Mouse (Mus musculus) midbrain, embryonic 11.5 days (tissue): ENCODE data around the gene Larp6. TPM values are rescaled to one million over a fixed set of nuclear protein-coding genes. Genes with fewer than 3 reads are reported as not detected.

Experiments used
- ATAC-seq: fragments of 200-750 bp; cut with Nextera tagmentation; 2 replicates; pipeline ENCODE4 v1.8.0; 2017; ENCODE audit warnings: moderate TSS enrichment, moderate library complexity; ENCODE audit not compliant: low FRiP score
- DNase-seq: peaks from one replicate; pipeline ENCODE4 v3.0.0; 2015; ENCODE audit warnings: low spot score; ENCODE audit errors: missing footprints
- H3K27ac ChIP-seq: fragments of 300-500 bp; sonication (generic); 2 replicates; pipeline ENCODE4 v1.5.1; 2014; ENCODE audit warnings: low read depth, low read length
- H3K27me3 ChIP-seq: fragments of 300-500 bp; sonication (generic); 2 replicates; pipeline ENCODE4 v1.6.1; 2014; ENCODE audit warnings: mild to moderate bottlenecking, low read length, moderate library complexity, mixed read lengths; ENCODE audit not compliant: control insufficient read depth, insufficient read depth
- H3K36me3 ChIP-seq: fragments of 300-500 bp; sonication (generic); 2 replicates; pipeline ENCODE4 v1.6.1; 2014; ENCODE audit warnings: mild to moderate bottlenecking, low read length, moderate library complexity, mixed read lengths; ENCODE audit not compliant: control insufficient read depth, insufficient read depth
- H3K4me1 ChIP-seq: fragments of 300-500 bp; sonication (generic); 2 replicates; pipeline ENCODE4 v1.6.1; 2014; ENCODE audit warnings: low read length; ENCODE audit not compliant: control insufficient read depth, insufficient read depth
- H3K4me2 ChIP-seq: fragments of 300-500 bp; sonication (generic); 2 replicates; pipeline ENCODE4 v1.6.1; 2014; ENCODE audit warnings: mild to moderate bottlenecking, moderate library complexity
- H3K4me3 ChIP-seq: fragments of 300-500 bp; sonication (generic); 2 replicates; pipeline ENCODE4 v1.5.1; 2014; ENCODE audit warnings: low read depth, low read length
- H3K9ac ChIP-seq: fragments of 300-500 bp; sonication (generic); 2 replicates; pipeline ENCODE4 v1.6.1; 2014; ENCODE audit warnings: low read length
- H3K9me3 ChIP-seq: fragments of 300-500 bp; sonication (generic); 2 replicates; pipeline ENCODE4 v1.6.1; 2016; ENCODE audit warnings: low read length; ENCODE audit not compliant: control insufficient read depth
- WGBS: fragments of 180-500 bp; shearing (Covaris S2); extraction: QIAGEN DNeasy Blood & Tissue Kit; methylation state at CpG from one replicate; pipeline ENCODE4 v1.1.7; 2014; 5-methylcytosine and 5-hydroxymethylcytosine counted together
- polyA plus RNA-seq: library from polyadenylated mRNA; unstranded; fragments of >200 nt; fragmentation: Nextera tagmentation; extraction: Ambion mirVana; gene quantifications from 2 replicates; pipeline ENCODE4 v1.2.1, GENCODE M21; 2014

Gene Larp6
- polyA plus RNA-seq, 1 experiment from 2014 or later, result 2.5 TPM

DNA sequence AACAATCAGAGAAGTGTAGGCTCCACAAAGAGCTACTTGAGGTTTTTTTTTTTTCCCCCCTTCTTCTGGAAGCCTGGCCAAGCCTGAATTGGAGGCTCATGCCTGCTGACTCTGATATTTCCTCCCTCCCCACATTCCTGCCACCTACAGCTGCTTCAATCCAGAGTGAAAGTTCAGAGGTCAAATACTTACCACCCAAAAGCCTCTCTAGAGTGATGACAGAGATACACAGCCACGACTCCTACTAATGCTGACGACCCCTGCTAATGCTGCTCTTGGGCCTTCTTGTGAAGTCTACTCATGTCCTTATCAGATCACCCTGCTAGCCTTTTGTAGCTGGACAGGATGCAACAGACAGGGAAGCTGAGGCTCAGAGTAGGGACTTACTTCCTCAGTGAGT lies 52.4 kb downstream of the Larp6 start:
- WGBS, result 46% methylated on average over 2 of the region's 2 CpGs
- H3K36me3 ChIP-seq, result no peaks in the 10 kb centered on the region
- no peak overlapping the region for H3K27ac ChIP-seq
- ATAC-seq (no peak), DNase-seq (peak; percentile 78)
- no peaks in the 10 kb centered on the region for H3K4me1 ChIP-seq
- H3K9me3 ChIP-seq, result no peaks in the 10 kb centered on the region
- no peak overlapping the region for H3K4me3 ChIP-seq
- no peak overlapping the region for H3K4me2 ChIP-seq
- H3K9ac ChIP-seq, result no peak overlapping the region
- H3K27me3 ChIP-seq, result no peaks in the 10 kb centered on the region

DNA sequence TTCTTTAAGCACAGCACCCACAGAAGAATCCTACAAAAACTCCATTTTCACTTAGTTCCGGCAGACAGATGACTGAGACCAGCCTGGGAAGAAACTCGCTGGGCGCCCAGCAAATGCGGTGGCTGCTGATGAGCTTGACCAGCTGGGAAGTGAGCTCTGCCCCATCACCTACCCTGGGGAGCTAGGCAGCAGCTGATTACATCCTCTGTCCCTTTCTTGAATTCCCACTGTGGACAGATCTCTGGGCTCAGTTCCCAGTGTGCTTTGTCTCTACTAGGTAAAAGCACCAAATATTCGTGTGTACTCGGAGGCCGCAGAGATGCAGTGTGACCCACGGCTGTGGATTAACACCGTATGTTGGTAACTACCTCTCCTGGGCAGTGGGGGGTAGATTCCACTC lies 55.6 kb downstream of the Larp6 start:
- Histone ChIP-seq H3K9me3 (no peaks in the 10 kb centered on the region), H3K4me1 (no peaks in the 10 kb centered on the region), H3K9ac (no peak overlapping the region), H3K4me3 (no peak overlapping the region), H3K4me2 (no peak overlapping the region), H3K36me3 (no peaks in the 10 kb centered on the region), H3K27ac (no peak overlapping the region), H3K27me3 (no peaks in the 10 kb centered on the region)
- WGBS, result 75% methylated on average over 9 of the region's 9 CpGs
- ATAC-seq (no peak), DNase-seq (no peak)

DNA sequence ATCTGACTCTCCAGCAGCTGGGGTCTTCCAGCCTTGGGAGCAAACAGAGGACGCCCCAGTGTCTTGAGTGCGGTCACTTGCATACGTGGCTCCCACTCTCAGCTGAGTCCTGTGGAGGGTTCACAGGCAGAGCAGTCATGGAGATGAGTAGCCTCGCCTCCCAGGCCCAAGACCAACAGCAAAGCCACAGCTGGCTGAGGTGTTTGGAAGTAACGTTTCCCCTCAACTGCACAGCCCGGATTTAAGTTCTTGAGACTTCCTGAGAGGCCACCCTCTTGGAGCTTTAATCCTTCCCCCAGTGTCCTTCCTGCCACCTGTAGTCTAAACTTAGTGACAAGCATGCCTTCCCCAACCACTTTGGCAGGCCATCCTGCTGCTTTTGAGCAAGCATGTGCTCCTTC lies 56.9 kb downstream of the Larp6 start:
- Histone ChIP-seq H3K4me3 (no peak overlapping the region), H3K4me1 (no peaks in the 10 kb centered on the region), H3K36me3 (no peaks in the 10 kb centered on the region), H3K4me2 (no peak overlapping the region), H3K27me3 (no peaks in the 10 kb centered on the region), H3K9me3 (no peaks in the 10 kb centered on the region), H3K9ac (no peak overlapping the region), H3K27ac (no peak overlapping the region)
- ATAC-seq (no peak), DNase-seq (no peak)
- WGBS, result 80% methylated on average over 6 of the region's 6 CpGs

DNA sequence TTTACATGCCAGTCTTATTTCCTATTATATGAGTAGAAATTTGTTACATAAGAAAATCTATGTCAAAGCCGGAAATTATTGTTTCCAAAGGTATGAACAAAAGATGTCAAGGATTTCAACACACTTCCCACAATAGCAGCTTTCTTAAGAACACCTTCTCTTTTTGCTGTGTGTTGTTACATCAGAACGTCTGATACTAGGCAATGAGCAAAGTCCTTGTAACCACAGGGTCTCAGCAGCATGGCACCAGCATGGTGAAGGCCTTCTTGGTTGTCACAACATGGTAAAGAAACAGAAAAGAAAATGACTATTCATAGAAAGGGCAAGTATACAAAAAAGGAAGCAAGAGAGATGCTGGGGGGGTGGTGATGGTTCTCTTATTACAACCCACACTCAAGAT lies 60.9 kb downstream of the Larp6 start:
- Histone ChIP-seq H3K36me3 (no peaks in the 10 kb centered on the region), H3K9ac (no peak overlapping the region), H3K9me3 (no peaks in the 10 kb centered on the region), H3K4me1 (no peaks in the 10 kb centered on the region), H3K27ac (no peak overlapping the region), H3K4me3 (no peak overlapping the region), H3K4me2 (no peak overlapping the region), H3K27me3 (no peaks in the 10 kb centered on the region)
- ATAC-seq, result no peak
- DNase-seq, result no peak
- 86% methylated on average over 2 of the region's 2 CpGs for WGBS

DNA sequence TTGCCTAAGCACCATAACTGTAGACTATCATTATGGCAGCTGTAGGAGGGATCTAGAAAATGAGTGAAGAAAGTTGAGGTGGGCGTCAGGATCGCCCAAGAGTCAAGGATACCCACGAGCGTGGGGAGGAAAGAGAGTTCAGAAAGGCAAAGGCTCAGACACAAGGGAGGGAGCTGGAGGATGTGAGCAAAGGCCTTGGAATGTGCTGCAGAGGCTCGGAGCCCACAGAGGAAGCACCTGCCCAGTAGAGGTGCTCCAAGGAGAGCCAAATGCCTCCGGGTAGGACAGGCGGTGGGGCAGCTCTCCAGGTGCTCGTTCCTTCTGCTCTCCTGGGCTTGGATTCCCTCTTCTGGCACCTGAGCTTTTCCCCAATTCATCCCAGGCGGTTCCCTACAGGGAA lies 64.1 kb downstream of the Larp6 start:
- H3K4me2 ChIP-seq, result no peak overlapping the region
- H3K9me3 ChIP-seq, result no peaks in the 10 kb centered on the region
- no peak for DNase-seq
- peaks cover 1% of the 10 kb centered on the region; the same call in 1 of the 2 replicates for H3K4me1 ChIP-seq
- 92% methylated on average over 9 of the region's 9 CpGs for WGBS
- H3K27ac ChIP-seq, result no peak overlapping the region
- H3K9ac ChIP-seq, result no peak overlapping the region
- no peak for ATAC-seq
- no peaks in the 10 kb centered on the region for H3K27me3 ChIP-seq
- H3K4me3 ChIP-seq, result no peak overlapping the region
- H3K36me3 ChIP-seq, result no peaks in the 10 kb centered on the region

DNA sequence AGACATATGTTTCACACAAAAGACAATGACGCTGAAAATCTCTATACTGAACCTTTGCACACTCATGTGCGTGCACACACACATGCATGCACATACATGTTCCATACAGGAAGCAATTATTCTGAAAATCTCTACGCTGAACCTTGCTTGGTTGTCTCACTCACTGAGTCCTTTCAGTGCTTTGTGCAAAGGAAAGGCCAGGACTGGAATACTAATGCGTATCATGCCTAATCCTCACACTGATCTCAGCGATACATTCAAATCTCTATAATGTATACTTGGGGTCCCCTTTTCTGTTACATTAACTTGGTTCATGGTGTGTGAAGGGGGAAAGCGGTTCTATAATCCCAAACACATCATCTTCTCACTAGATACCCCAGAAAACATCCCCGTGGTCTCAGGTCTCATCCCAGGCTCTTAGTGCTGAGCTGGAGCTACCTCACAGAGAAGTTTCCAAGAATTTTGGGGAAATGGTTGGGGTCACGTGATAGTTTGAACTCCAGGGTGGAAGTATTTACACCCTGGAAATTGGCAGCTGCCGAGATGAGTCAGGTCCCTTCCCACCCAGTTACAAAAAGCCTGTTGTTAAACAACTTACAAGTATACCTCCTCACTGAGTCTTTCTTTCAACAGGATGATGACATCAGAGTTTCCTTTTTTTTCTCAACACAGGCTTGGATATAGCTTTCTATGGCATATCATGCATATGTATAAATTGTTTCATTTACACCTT lies 69.4 kb downstream of the Larp6 start:
- DNase-seq (peak; percentile 89), ATAC-seq (0 out of 2 replicates have a peak, but pooled peaks have one; percentile 50)
- no peaks in the 10 kb centered on the region for H3K9me3 ChIP-seq
- H3K27me3 ChIP-seq, result no peaks in the 10 kb centered on the region
- no peak overlapping the region for H3K9ac ChIP-seq
- H3K4me3 ChIP-seq, result no peak overlapping the region
- no peak overlapping the region for H3K4me2 ChIP-seq
- peaks cover 6% of the 10 kb centered on the region; the same call in 1 of the 2 replicates for H3K4me1 ChIP-seq
- H3K36me3 ChIP-seq, result no peaks in the 10 kb centered on the region
- WGBS, result 76% methylated on average over 9 of the region's 9 CpGs
- no peak overlapping the region for H3K27ac ChIP-seq

DNA sequence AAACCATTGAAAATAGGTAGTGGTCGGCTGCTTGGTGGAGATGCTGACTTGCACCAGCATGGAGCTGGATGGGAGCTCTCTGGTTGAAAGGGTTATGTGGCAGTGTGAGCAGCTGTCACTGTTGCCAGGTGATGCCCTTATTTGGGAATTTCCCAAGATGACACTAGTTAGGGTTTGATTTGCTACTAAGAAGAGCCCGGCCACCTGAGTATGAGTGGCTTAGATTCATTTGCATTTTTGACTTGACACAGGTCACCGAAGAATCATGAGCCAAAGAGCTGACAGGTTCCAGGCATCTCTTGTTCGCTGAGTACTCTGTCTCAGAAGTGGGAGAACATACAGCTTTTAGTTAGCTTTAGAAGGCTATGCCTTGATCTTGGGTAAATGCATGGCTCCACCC lies 72.3 kb downstream of the Larp6 start:
- 72% methylated on average over 4 of the region's 4 CpGs for WGBS

DNA sequence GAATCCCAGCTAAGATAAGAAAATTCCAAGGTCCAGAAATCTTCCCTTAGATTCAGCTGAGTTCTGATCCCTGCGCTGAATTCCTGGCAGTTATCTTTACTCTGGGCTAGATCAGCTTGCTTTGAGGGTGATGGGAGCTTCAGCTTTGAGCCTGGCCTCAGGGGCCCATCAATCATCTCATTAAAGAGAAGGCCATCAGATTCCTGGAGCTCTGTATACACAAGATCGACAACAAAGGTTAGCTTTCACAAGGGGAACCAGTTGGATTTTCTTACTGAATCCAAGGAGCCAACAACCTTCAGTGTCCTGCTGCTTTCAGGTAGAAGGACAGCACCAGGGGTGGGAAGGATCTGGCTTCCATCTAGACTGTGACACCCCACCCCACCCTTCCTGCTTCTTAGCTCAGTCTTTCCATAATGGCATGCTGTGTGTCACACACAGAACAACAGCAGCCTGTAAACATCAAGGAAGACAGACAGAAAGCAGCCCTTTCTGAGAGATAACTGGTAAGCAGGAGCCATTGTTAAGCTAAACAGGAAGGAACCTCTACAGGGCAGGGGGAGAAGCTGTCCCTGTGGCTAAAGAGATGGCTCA lies 74.8 kb downstream of the Larp6 start:
- no peaks in the 10 kb centered on the region for H3K27me3 ChIP-seq
- WGBS, result 46% methylated on average over 2 of the region's 2 CpGs
- no peaks in the 10 kb centered on the region for H3K4me1 ChIP-seq
- H3K36me3 ChIP-seq, result no peaks in the 10 kb centered on the region
- ATAC-seq (no peak), DNase-seq (peak; percentile 66)
- H3K9me3 ChIP-seq, result no peaks in the 10 kb centered on the region
- H3K27ac ChIP-seq, result no peak overlapping the region
- H3K9ac ChIP-seq, result no peak overlapping the region
- H3K4me3 ChIP-seq, result no peak overlapping the region
- no peak overlapping the region for H3K4me2 ChIP-seq

More for the DNA sequence above, 72.3 kb downstream of the Larp6 start:
- Histone ChIP-seq H3K9ac (no peak overlapping the region), H3K4me1 (peaks cover 6% of the 10 kb centered on the region; the same call in 1 of the 2 replicates), H3K27ac (no peak overlapping the region), H3K36me3 (no peaks in the 10 kb centered on the region), H3K9me3 (no peaks in the 10 kb centered on the region), H3K4me3 (no peak overlapping the region), H3K4me2 (no peak overlapping the region), H3K27me3 (no peaks in the 10 kb centered on the region)
- ATAC-seq (no peak), DNase-seq (peak; percentile 73)
